Mouse (Mus musculus) cortical plate, adult 2 months (tissue): ENCODE data around the gene Plekha7.

ENCODE experiments used
- CTCF ChIP-seq: fragments of 200-500 bp; IDR thresholded peaks from 2 replicates; pipeline ENCODE4 v1.5.1; 2011; ENCODE audit warnings: mild to moderate bottlenecking, control low read depth, low read length; ENCODE audit not compliant: insufficient read depth; ENCODE audit errors: extremely low read depth
- POLR2A ChIP-seq: fragments of 200-500 bp; IDR thresholded peaks from 2 replicates; pipeline ENCODE4 v1.6.1; 2011; ENCODE audit warnings: mild to moderate bottlenecking, low read length, control low read depth; ENCODE audit not compliant: insufficient read depth; ENCODE audit errors: extremely low read depth

GRCm38 (mm10) chr7:116221883-116222282 lies 86.3 kb downstream of the Plekha7 start:
- no peak for TF ChIP-seq CTCF
- no peak for TF ChIP-seq POLR2A
